Mouse (Mus musculus) c-Kit-positive CD71-positive TER-119-positive erythroid progenitor cells, embryonic 14.5 days (primary cell): ENCODE results near the gene Gm5244.

Source experiments
- DNase-seq: peaks from one replicate; pipeline ENCODE4 v3.0.0-alpha.2; 2013; ENCODE audit warnings: low spot score

Gene Gm5244

GRCm38 (mm10) chr19:12846382-12846781, at the start of gene Gm5244:
Gene Gm5244, plus strand, starts transcription at chr19:12846682.
- DNase-seq = no peak

- peak; percentile 49 for DNase-seq
Measured at GRCm38 (mm10) chr19:12797071-12797470, 49.4 kb upstream of the Gm5244 start.

GRCm38 (mm10) chr19:12798404-12798803, 48.1 kb upstream of the Gm5244 start:
- no peak for DNase-seq

GRCm38 (mm10) chr19:12799081-12799480, 47.4 kb upstream of the Gm5244 start:
- no peak for DNase-seq

GRCm38 (mm10) chr19:12800621-12801020, 45.9 kb upstream of the Gm5244 start:
- DNase-seq = no peak

GRCm38 (mm10) chr19:12801046-12801445, 45.4 kb upstream of the Gm5244 start:
- no peak for DNase-seq

- DNase-seq = no peak
Measured at GRCm38 (mm10) chr19:12802830-12803229, 43.7 kb upstream of the Gm5244 start.

- DNase-seq = no peak
Measured at GRCm38 (mm10) chr19:12804237-12804636, 42.2 kb upstream of the Gm5244 start.

- DNase-seq = no peak
Measured at GRCm38 (mm10) chr19:12805730-12806129, 40.8 kb upstream of the Gm5244 start.

- DNase-seq = no peak
Measured at GRCm38 (mm10) chr19:12806214-12806613, 40.3 kb upstream of the Gm5244 start.

- no peak for DNase-seq
Measured at GRCm38 (mm10) chr19:12812644-12813364, 33.7 kb upstream of the Gm5244 start.

GRCm38 (mm10) chr19:12813883-12814282, 32.6 kb upstream of the Gm5244 start:
- no peak for DNase-seq

- DNase-seq = no peak
Measured at GRCm38 (mm10) chr19:12818507-12818906, 28.0 kb upstream of the Gm5244 start.

- peak; percentile 57 for DNase-seq
Measured at GRCm38 (mm10) chr19:12820383-12820782, 26.1 kb upstream of the Gm5244 start.

- DNase-seq = no peak
Measured at GRCm38 (mm10) chr19:12824549-12824948, 21.9 kb upstream of the Gm5244 start.

GRCm38 (mm10) chr19:12830823-12831430, 15.6 kb upstream of the Gm5244 start:
- DNase-seq = no peak

GRCm38 (mm10) chr19:12831559-12831958, 14.9 kb upstream of the Gm5244 start:
- DNase-seq = no peak

GRCm38 (mm10) chr19:12833625-12834024, 12.9 kb upstream of the Gm5244 start:
- DNase-seq = peak; percentile 9

GRCm38 (mm10) chr19:12838507-12838906, 8.0 kb upstream of the Gm5244 start:
- DNase-seq = no peak

- DNase-seq = no peak
Measured at GRCm38 (mm10) chr19:12856983-12857382, 10.5 kb downstream of the Gm5244 start, which contains the start of gene Olfr1444. Gene Olfr1444, plus strand, starts transcription at chr19:12857283.

- no peak for DNase-seq
Measured at GRCm38 (mm10) chr19:12883555-12883954, 37.1 kb downstream of the Gm5244 start, which contains the start of gene Olfr1445. Gene Olfr1445, plus strand, starts transcription at chr19:12883855.

GRCm38 (mm10) chr19:12893424-12893823, 46.9 kb downstream of the Gm5244 start, which contains the start of gene Olfr1446:
Gene Olfr1446, minus strand, starts transcription at chr19:12893524.
- DNase-seq = no peak
